Mouse (Mus musculus) cortical plate, adult 2 months (tissue): ENCODE measurements around the gene Slc37a2. TPM values are rescaled to one million over a fixed set of nuclear protein-coding genes. Genes with fewer than 3 reads are reported as not detected.
"Not testable (repeated sequence)": the region's sequence is repeated elsewhere in the genome, so short reads cannot be mapped to it uniquely, and the experiment has no call there.

Experiments
- H3K27ac ChIP-seq: fragments of 200-500 bp; 2 replicates; pipeline ENCODE4 v1.5.1; 2012; ENCODE audit warnings: low read length, control low read depth, inconsistent platforms; ENCODE audit not compliant: insufficient read depth
- H3K4me1 ChIP-seq: fragments of 200-500 bp; 2 replicates; pipeline ENCODE4 v1.6.1; 2011; ENCODE audit warnings: low read length; ENCODE audit not compliant: control insufficient read depth, insufficient read depth
- H3K4me3 ChIP-seq: fragments of 200-500 bp; 2 replicates; pipeline ENCODE4 v1.5.1; 2011; ENCODE audit warnings: mild to moderate bottlenecking, low read length, control low read depth; ENCODE audit not compliant: insufficient read depth
- CTCF ChIP-seq: fragments of 200-500 bp; IDR thresholded peaks from 2 replicates; pipeline ENCODE4 v1.5.1; 2011; ENCODE audit warnings: mild to moderate bottlenecking, control low read depth, low read length; ENCODE audit not compliant: insufficient read depth; ENCODE audit errors: extremely low read depth
- POLR2A ChIP-seq: fragments of 200-500 bp; IDR thresholded peaks from 2 replicates; pipeline ENCODE4 v1.6.1; 2011; ENCODE audit warnings: mild to moderate bottlenecking, low read length, control low read depth; ENCODE audit not compliant: insufficient read depth; ENCODE audit errors: extremely low read depth
- polyA plus RNA-seq: library from polyadenylated mRNA; depleted of rRNA; stranded (reverse); fragments of >200 nt; gene quantifications from 2 replicates; pipeline ENCODE4 v1.2.3, GENCODE M21; 2012; rRNA removed

Gene Slc37a2
- 2.0 and 2.6 TPM in 2 replicates for polyA plus RNA-seq

DNA sequence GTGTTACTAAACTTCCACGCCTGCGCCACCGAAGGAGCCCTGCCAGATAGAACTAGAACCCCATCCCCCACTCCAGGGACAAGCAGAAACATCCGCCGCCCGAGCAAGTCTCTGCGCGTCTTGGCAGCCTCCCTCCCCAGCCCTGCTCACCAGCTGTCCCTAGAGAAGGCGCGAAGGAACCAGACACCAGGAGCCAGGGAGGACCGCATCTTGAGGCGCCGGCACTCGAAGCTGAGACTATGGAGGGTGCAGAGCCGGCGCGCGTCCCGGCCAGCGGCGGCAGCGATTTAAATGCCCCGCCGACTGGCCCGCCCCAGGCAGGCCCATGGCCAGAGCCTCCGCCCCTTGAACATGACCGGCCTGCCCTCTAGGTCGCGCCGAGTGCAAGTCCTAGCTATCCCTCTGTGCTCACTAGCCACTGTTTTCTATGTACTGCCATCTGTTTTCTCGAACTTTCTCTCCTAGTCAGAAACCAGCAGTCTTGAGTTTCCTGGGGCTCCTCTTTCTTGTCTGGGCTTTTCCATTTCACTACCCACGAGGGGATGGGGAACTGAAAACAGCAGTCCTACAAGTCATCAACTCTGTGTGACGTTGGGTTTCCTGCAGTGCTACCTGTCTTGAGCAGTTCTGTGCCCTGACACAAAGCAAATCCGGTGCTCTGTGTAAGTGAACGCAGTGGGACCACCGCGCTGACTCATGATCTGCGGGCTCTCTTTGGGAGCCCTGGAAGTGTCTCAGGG lies at the start of gene Slc37a2:
Gene Slc37a2, minus strand, starts transcription at position 590 of the 740 bp plus-strand sequence.
- Histone ChIP-seq H3K4me3 (peak within 1 kb of the TSS; percentile 15; the same call in 1 of the 2 replicates), H3K4me1 (peaks cover 3% of the 10 kb centered on the region; the same call in 1 of the 2 replicates), H3K27ac (no peak within 1 kb of the TSS)
- TF ChIP-seq POLR2A (no peak), CTCF (no peak)

DNA sequence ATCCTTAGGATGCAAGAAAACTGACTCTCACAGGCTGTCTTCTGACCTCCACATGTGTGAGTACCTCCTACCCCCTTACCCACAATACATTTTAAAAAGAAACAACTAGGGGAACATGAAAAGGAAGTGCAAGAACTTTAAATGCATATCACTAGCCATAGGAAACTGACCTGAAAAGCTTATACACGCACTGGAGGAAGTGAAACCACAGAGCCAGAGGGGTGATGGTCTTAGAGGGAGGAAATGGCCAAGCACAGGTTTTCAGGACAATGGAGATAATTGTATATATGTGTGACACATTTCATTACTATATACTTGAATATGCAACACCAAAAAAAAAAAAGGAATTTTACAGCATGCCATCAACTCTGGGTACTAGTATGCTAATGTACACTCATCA lies 46.2 kb upstream of the Slc37a2 start:
- no peak for TF ChIP-seq CTCF
- no peak for TF ChIP-seq POLR2A
- Histone ChIP-seq H3K27ac (no peak overlapping the region), H3K4me3 (no peak overlapping the region), H3K4me1 (no peaks in the 10 kb centered on the region)

- not testable (repeated sequence) for H3K4me3 ChIP-seq, H3K27ac ChIP-seq, H3K4me1 ChIP-seq
Measured at GRCm38 (mm10) chr9:37300501-37300900, 45.0 kb upstream of the Slc37a2 start.

DNA sequence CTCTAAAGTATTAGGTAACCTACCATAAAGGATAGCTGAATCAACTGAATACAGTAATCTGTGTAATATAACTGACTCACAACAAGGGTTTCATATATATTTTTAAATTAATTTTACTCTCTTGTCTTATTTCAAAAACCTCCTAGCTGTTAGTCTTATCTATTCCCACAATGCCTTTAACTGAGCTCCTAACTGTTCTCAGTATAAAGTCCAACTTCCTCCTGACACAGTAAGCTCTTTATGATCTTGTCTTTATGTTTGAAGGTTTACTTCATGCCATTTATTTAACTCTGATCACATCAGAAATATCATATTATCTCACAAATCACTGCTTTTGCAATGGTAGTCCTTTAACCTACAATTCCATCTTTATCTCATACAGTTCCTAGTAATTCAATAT lies 40.0 kb upstream of the Slc37a2 start:
- no peaks in the 10 kb centered on the region for H3K4me1 ChIP-seq
- no peak for TF ChIP-seq CTCF
- no peak for TF ChIP-seq POLR2A
- no peak overlapping the region for H3K4me3 ChIP-seq
- H3K27ac ChIP-seq, result no peak overlapping the region

DNA sequence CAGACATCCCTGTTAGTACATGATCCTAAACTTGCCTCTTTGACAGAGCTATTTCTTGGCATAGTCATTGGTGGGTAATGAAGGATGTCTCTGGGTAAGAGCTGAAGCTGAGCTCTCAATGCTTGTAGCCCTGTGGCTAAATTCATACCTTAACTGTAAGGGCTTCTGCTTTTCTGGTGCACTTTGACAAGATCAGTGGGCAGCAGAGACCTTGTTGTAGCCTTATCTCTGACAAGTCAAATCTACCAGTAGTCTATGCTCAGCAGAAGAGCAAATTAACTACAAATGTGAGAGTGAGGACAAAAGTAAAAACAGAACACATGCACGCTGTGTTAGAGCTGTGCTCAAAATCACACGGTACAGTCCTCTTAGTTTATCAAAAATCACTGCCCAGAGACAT lies 11.1 kb upstream of the Slc37a2 start:
- no peak for TF ChIP-seq CTCF
- no peak for TF ChIP-seq POLR2A

DNA sequence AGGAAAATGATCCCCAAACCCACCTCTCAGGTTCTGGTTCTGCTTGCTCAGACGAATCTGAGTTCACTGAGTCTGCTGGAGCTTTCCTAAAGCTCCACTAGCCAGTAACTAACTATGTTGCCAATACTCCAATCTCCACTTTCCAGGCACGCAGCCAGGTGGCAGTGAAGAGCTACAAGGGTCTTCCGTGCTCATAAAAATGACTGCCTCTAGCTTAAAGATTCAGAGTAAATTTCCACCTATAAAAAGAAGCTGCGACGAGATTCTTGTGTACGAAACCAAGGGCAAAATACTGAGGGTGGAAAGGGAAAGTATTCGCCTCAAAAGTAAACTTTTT lies 319 bp upstream of the Slc37a2 start:
- Histone ChIP-seq H3K4me1 (peaks cover 3% of the 10 kb centered on the region; the same call in 1 of the 2 replicates), H3K27ac (no peak overlapping the region), H3K4me3 (peak overlapping the region; percentile 15; the same call in 1 of the 2 replicates)
- peak; percentile 63 for TF ChIP-seq CTCF
- no peak for TF ChIP-seq POLR2A

More for the DNA sequence above, 11.1 kb upstream of the Slc37a2 start:
- H3K4me3 ChIP-seq, result no peak overlapping the region
- H3K4me1 ChIP-seq, result no peaks in the 10 kb centered on the region; the same call in 1 of the 2 replicates
- no peak overlapping the region for H3K27ac ChIP-seq

DNA sequence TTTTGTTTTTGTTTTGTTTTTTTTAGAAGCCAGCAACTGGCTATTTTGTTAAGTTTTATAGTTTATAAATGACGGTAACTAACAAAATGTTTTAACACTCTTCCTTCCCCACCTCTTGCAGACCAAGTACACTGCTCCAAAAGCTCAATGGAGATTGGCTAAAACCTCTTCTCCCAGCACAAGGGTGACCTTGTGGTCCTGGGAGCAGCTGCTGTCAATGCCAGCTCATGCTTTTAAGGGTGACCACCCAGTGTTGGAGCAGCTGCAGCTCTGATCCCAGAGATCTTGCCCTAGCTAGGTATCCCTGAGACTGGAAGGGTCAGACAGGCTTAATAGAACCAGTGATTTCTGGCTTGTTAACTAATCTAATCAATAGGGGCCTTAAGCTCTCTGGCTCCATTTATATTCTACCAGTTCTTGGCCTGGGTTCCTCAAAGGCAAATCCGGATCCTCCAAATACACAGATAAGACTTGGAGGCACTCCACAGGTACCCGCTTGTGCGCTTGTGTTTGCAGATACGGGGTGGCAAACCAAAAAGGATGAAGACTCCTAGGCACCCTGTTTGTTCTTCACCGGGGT lies 917 bp downstream of the Slc37a2 start:
- H3K27ac ChIP-seq, result no peak overlapping the region
- TF ChIP-seq CTCF (no peak), POLR2A (no peak)
- H3K4me1 ChIP-seq, result peaks cover 3% of the 10 kb centered on the region; the same call in 1 of the 2 replicates
- H3K4me3 ChIP-seq, result no peak overlapping the region; the same call in 1 of the 2 replicates

DNA sequence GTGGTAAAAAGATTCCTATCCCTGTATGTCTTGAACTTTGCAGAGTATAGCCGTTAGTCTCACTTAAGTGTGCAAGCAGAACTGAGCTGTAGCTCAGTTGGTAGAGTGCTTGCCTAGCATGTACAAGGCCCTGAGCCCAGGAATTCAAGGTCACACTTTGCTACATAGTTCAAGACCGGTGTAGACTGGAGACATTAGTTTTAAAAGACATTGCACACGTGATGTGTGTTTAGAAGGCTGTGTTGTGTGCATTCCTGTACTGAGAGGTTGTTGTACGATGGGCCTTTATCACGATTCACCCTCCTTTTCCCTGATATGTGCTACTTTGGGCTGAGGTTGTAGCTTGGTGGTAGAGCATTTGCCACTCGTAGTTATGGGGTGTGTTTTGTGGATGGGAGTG lies 4.9 kb downstream of the Slc37a2 start:
- Histone ChIP-seq H3K27ac (no peak overlapping the region), H3K4me3 (no peak overlapping the region), H3K4me1 (peaks cover 8% of the 10 kb centered on the region)
- TF ChIP-seq POLR2A, result no peak

- Histone ChIP-seq H3K4me1 (peaks cover 6% of the 10 kb centered on the region), H3K4me3 (no peak overlapping the region), H3K27ac (no peak overlapping the region)
- TF ChIP-seq POLR2A, result no peak
- no peak for TF ChIP-seq CTCF
Measured at GRCm38 (mm10) chr9:37249976-37250375, 5.6 kb downstream of the Slc37a2 start.

DNA sequence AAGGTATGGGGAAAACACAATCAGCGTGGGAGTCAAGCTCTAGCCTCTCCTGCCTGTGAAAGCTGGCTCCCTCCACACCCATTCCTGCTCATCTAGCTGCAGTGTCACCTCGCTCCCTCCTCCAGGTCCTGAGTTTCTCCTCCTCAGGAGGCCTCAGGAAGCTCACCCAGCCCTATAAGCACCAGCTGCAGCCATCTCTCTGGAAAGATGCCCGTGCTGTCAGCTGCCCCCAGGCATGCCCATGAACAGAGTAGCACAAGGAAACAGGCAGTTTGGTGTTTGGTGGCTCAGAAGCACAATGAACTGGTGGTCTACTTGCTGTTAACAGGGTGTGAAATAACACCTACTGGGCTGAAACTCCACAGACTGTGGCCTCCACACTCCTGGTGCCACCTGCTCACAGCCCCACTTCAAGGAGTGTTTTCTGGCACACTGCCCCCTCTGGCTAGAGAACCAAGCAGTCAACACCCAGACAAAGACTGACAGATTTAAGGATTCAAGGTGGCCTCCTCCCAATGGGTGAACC lies 7.1 kb downstream of the Slc37a2 start:
- no peak for TF ChIP-seq POLR2A
- no peak for TF ChIP-seq CTCF
- no peak overlapping the region for H3K27ac ChIP-seq
- H3K4me3 ChIP-seq, result no peak overlapping the region
- H3K4me1 ChIP-seq, result peaks cover 4% of the 10 kb centered on the region
